Mouse (Mus musculus): ENCODE data around the gene Mtfmt. TPM values are rescaled to one million over a fixed set of nuclear protein-coding genes. Genes with fewer than 3 reads are reported as not detected.

Gene Mtfmt
- total and polyA plus RNA-seq, 3 experiments: 18.1 to 26.3 (median 26.2) TPM

DNA sequence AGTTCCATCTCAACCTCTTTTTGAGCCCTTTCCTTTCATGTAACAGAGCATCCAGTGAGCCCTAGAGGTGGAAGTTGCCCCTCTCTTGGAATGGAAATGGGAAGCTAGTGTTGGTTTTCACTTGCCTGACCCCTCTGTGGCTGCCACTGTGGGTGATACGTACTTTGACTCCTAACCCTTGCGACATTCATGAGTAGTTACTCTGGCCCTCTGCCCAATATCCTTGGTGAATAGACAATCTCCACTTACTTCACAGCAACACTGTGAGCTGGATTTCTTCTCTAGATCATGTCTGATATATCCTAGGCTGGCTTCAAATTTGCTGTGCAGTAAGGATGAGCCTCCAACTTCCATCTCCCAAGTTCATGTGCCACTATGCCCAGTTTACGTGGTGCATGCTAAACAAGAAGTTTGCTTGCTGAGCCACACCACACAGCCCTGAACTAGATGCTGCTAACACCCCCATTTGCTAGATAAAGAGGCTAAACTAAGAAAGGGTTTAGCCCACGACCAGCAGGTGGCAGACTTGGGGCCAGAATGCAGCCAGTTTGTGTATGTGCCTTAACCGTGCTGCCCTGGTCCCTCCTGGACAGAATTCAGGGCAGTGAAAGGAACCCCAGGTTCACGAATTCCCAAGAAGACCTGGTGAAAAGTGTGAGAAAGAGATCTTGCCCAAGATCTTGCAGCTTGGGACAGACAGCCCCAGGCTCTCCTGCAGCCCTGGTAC is 42.8 kb upstream of the Mtfmt start:
- H3K4me3 ChIP-seq (replicated peaks in 1 of 3; ENCODE audit: low read depth in 2 of 3, low read length in 2 of 3, poor library complexity in 1 of 3): no peak overlapping the region
- peak; percentile 56 for DNase-seq (ENCODE audit: extremely low read depth)
- no peaks in the 10 kb centered on the region for H3K36me3 ChIP-seq (replicated peaks in 1 of 2; ENCODE audit: control insufficient read depth in 1 of 2, insufficient read depth in 1 of 2, low read length in 1 of 2)
- peaks cover 0 to 6% of the 10 kb centered on the region in 2 experiments; a peak in 2 of 4 replicates for H3K4me1 ChIP-seq (ENCODE audit: control insufficient read depth in 1 of 2, insufficient read depth in 2 of 2)
- no peak overlapping the region for H3K9ac ChIP-seq (ENCODE audit: insufficient read depth, low read depth)
- TF ChIP-seq RAD21 (IDR thresholded peaks at IDR 0.05; ENCODE audit: low read depth, low read length): peak; percentile 59
- TF ChIP-seq CTCF (conservative IDR thresholded peaks at IDR 0.05 in 1 of 2, IDR thresholded peaks at IDR 0.05 in 1 of 2; ENCODE audit: low read depth in 2 of 2, low read length in 2 of 2): peak; percentile 54 to 86
- TF ChIP-seq SMC3 (IDR thresholded peaks at IDR 0.05; ENCODE audit: low read depth, low read length): peak; percentile 90
- TF ChIP-seq NRF1 (IDR thresholded peaks at IDR 0.05; ENCODE audit: low read depth, low read length): no peak
- in situ Hi-C loops (cut with MboI; ENCODE audit: low pct_ligation_motif_present, low pct_unique_long_range_greater_than_20kb, low sequenced_read_pairs): no loop called here
- no peak overlapping the region for H3K4me2 ChIP-seq (ENCODE audit: insufficient read depth, low read depth, poor library complexity, severe bottlenecking)
- peaks cover 4% of the 10 kb centered on the region for H3K9me3 ChIP-seq (replicated peaks; ENCODE audit: low read length)
- no peak overlapping the region for H3K27ac ChIP-seq (ENCODE audit: insufficient read depth, low read depth)
- no peaks in the 10 kb centered on the region for H3K79me2 ChIP-seq (replicated peaks; ENCODE audit: control insufficient read depth, extremely low read depth, insufficient read depth, poor library complexity, severe bottlenecking)
- dilution Hi-C loops (cut with MboI; ENCODE audit: extremely low pct_ligation_motif_present, extremely low pct_unique_long_range_greater_than_20kb, low sequenced_read_pairs): no loop called here
- H3K27me3 ChIP-seq (replicated peaks): peaks cover 7% of the 10 kb centered on the region

GRCm38 (mm10) chr9:65393606-65394005 is 42.0 kb upstream of the Mtfmt start:
- peaks cover 4% of the 10 kb centered on the region for H3K9me3 ChIP-seq (replicated peaks; ENCODE audit: low read length)
- H3K36me3 ChIP-seq (replicated peaks in 1 of 2; ENCODE audit: control insufficient read depth in 1 of 2, insufficient read depth in 1 of 2, low read length in 1 of 2): no peaks in the 10 kb centered on the region
- H3K4me3 ChIP-seq (replicated peaks in 1 of 3; ENCODE audit: low read depth in 2 of 3, low read length in 2 of 3, poor library complexity in 1 of 3): no peak overlapping the region
- dilution Hi-C loops (cut with MboI; ENCODE audit: extremely low pct_ligation_motif_present, extremely low pct_unique_long_range_greater_than_20kb, low sequenced_read_pairs): no loop called here
- no peak for DNase-seq (ENCODE audit: extremely low read depth)
- no peaks in the 10 kb centered on the region for H3K79me2 ChIP-seq (replicated peaks; ENCODE audit: control insufficient read depth, extremely low read depth, insufficient read depth, poor library complexity, severe bottlenecking)
- no peak overlapping the region for H3K27ac ChIP-seq (ENCODE audit: insufficient read depth, low read depth)
- H3K27me3 ChIP-seq (replicated peaks): peaks cover 7% of the 10 kb centered on the region
- in situ Hi-C loops (cut with MboI; ENCODE audit: low pct_ligation_motif_present, low pct_unique_long_range_greater_than_20kb, low sequenced_read_pairs): no loop called here
- H3K4me1 ChIP-seq (ENCODE audit: control insufficient read depth in 1 of 2, insufficient read depth in 2 of 2): peaks cover 0 to 12% of the 10 kb centered on the region in 2 experiments; a peak in 3 of 4 replicates
- H3K4me2 ChIP-seq (ENCODE audit: insufficient read depth, low read depth, poor library complexity, severe bottlenecking): no peak overlapping the region
- TF ChIP-seq GABPA (IDR thresholded peaks at IDR 0.05; ENCODE audit: insufficient replicate concordance, low read depth, low read length) (no peak), USF2 (conservative IDR thresholded peaks at IDR 0.05; ENCODE audit: low read depth, low read length) (no peak), TBP (conservative IDR thresholded peaks at IDR 0.05; ENCODE audit: low read depth, low read length) (no peak), MAZ (IDR thresholded peaks at IDR 0.05; ENCODE audit: low read depth, low read length) (no peak), USF1 (IDR thresholded peaks at IDR 0.05; ENCODE audit: low read depth, low read length) (no peak), EP300 (IDR thresholded peaks at IDR 0.05; ENCODE audit: low read length) (no peak), CTCF (conservative IDR thresholded peaks at IDR 0.05 in 1 of 2, IDR thresholded peaks at IDR 0.05 in 1 of 2; ENCODE audit: low read depth in 2 of 2, low read length in 2 of 2) (no peak), HCFC1 (IDR thresholded peaks at IDR 0.05; ENCODE audit: low read depth, low read length) (no peak), UBTF (IDR thresholded peaks at IDR 0.05; ENCODE audit: low read depth, low read length) (no peak), CHD2 (IDR thresholded peaks at IDR 0.05; ENCODE audit: low read length) (no peak), JUND (conservative IDR thresholded peaks at IDR 0.05; ENCODE audit: low read depth, low read length) (no peak), ZMIZ1 (IDR thresholded peaks at IDR 0.05; ENCODE audit: low read depth, low read length) (no peak), MAFK (IDR thresholded peaks at IDR 0.05; ENCODE audit: insufficient replicate concordance, low read length) (no peak), MEF2A (IDR thresholded peaks at IDR 0.05; ENCODE audit: borderline replicate concordance, low read depth, low read length) (no peak), MAX (IDR thresholded peaks at IDR 0.05; ENCODE audit: low read length) (no peak), JUN (IDR thresholded peaks at IDR 0.05; ENCODE audit: insufficient read depth, low read depth, low read length) (no peak), ZNF384 (IDR thresholded peaks at IDR 0.05; ENCODE audit: low read depth, low read length) (no peak), PAX5 (IDR thresholded peaks at IDR 0.05; ENCODE audit: low read length) (no peak), KAT2A (IDR thresholded peaks at IDR 0.05; ENCODE audit: insufficient replicate concordance, low read length) (no peak)
- H3K9ac ChIP-seq (ENCODE audit: insufficient read depth, low read depth): no peak overlapping the region

Measured in CH12.LX (cell line).